Mouse (Mus musculus) CH12.LX (cell line): ENCODE data around the gene Tmem18. TPM values are rescaled to one million over a fixed set of nuclear protein-coding genes. Genes with fewer than 3 reads are reported as not detected.

Source experiments
- DNase-seq: peaks from one replicate; pipeline ENCODE4 v3.0.0-alpha.2; 2013; ENCODE audit errors: extremely low read depth
- H3K27ac ChIP-seq: 2 replicates; pipeline ENCODE4 v1.5.1; 2012; ENCODE audit warnings: low read depth, mild to moderate bottlenecking, control low read depth, moderate library complexity; ENCODE audit not compliant: insufficient read depth
- H3K27me3 ChIP-seq: replicated peaks from 2 replicates; pipeline ENCODE3; 2012; ENCODE audit warnings: inconsistent platforms
- H3K36me3 ChIP-seq, 2 experiments: replicated peaks in 1 of 2; 2 replicates each; pipeline versions ENCODE3 to v1.6.1; 2012; ENCODE audit warnings: inconsistent platforms in 1 of 2, low read length in 1 of 2, mild to moderate bottlenecking in 1 of 2, mixed read lengths in 1 of 2, moderate library complexity in 1 of 2; ENCODE audit not compliant: control insufficient read depth in 1 of 2, insufficient read depth in 1 of 2
- H3K4me1 ChIP-seq, 2 experiments: 2 replicates each; pipeline ENCODE4 v1.6.1; 2012; ENCODE audit warnings: inconsistent platforms in 1 of 2, moderate library complexity in 1 of 2; ENCODE audit not compliant: insufficient read depth in 2 of 2, control insufficient read depth in 1 of 2
- H3K4me2 ChIP-seq: 2 replicates; pipeline ENCODE4 v1.6.1; 2012; ENCODE audit warnings: low read depth, mild to moderate bottlenecking, control low read depth; ENCODE audit not compliant: poor library complexity, insufficient read depth, severe bottlenecking
- H3K4me3 ChIP-seq, 3 experiments: fragments of 150-350 bp in 1 of 3; sonication (generic) in 1 of 3; replicated peaks in 1 of 3; 2 replicates each; pipeline versions ENCODE3 to v1.5.1; 2011 to 2012; ENCODE audit warnings: low read depth in 2 of 3, low read length in 2 of 3, mild to moderate bottlenecking in 2 of 3, moderate library complexity in 2 of 3, control low read depth in 1 of 3, improper control_type of control experiment in 1 of 3, inconsistent platforms in 1 of 3, mixed read lengths in 1 of 3; ENCODE audit not compliant: poor library complexity in 1 of 3
- H3K79me2 ChIP-seq: replicated peaks from 2 replicates; pipeline ENCODE4 v1.6.1; 2012; ENCODE audit warnings: mild to moderate bottlenecking, moderate library complexity; ENCODE audit not compliant: control insufficient read depth, poor library complexity, insufficient read depth, severe bottlenecking; ENCODE audit errors: extremely low read depth
- H3K9ac ChIP-seq: 2 replicates; pipeline ENCODE4 v1.6.1; 2012; ENCODE audit warnings: low read depth, mild to moderate bottlenecking, control low read depth, moderate library complexity; ENCODE audit not compliant: insufficient read depth
- H3K9me3 ChIP-seq: replicated peaks from 2 replicates; pipeline ENCODE3; 2012; ENCODE audit warnings: low read length, inconsistent platforms, mixed read lengths
- BHLHE40 ChIP-seq: IDR thresholded peaks from 2 replicates; pipeline ENCODE4 v1.6.1; 2011; ENCODE audit warnings: mild to moderate bottlenecking, low read depth, low read length, improper control_type of control experiment
- CHD1 ChIP-seq: IDR thresholded peaks from 2 replicates; pipeline ENCODE4 v1.6.1; 2012; ENCODE audit warnings: low read depth, low read length, improper control_type of control experiment, inconsistent platforms
- CHD2 ChIP-seq: IDR thresholded peaks from 2 replicates; pipeline ENCODE4 v1.6.1; 2011; ENCODE audit warnings: low read length, improper control_type of control experiment
- CTCF ChIP-seq, 2 experiments: IDR thresholded peaks in 1 of 2; conservative IDR thresholded peaks in 1 of 2; 2 replicates each; pipeline ENCODE4 v1.5.1; 2011 to 2012; ENCODE audit warnings: low read depth in 2 of 2, low read length in 2 of 2, improper control_type of control experiment in 1 of 2, inconsistent platforms in 1 of 2, mild to moderate bottlenecking in 1 of 2, moderate library complexity in 1 of 2
- E2F4 ChIP-seq: IDR thresholded peaks from 2 replicates; pipeline ENCODE4 v1.6.1; 2011; ENCODE audit warnings: low read depth, low read length, improper control_type of control experiment; ENCODE audit not compliant: insufficient replicate concordance
- ELF1 ChIP-seq: IDR thresholded peaks from 2 replicates; pipeline ENCODE4 v1.6.1; 2014; ENCODE audit warnings: low read depth, mild to moderate bottlenecking, inconsistent platforms, low read length, improper control_type of control experiment
- EP300 ChIP-seq: IDR thresholded peaks from 2 replicates; pipeline ENCODE4 v1.6.1; 2011; ENCODE audit warnings: low read length, improper control_type of control experiment
- IRF4 ChIP-seq: IDR thresholded peaks from 2 replicates; pipeline ENCODE4 v1.6.1; 2014; ENCODE audit warnings: low read depth, mild to moderate bottlenecking, inconsistent platforms, low read length, improper control_type of control experiment
- JUND ChIP-seq: conservative IDR thresholded peaks from 2 replicates; pipeline ENCODE4 v1.6.1; 2011; ENCODE audit warnings: low read depth, low read length, improper control_type of control experiment
- KAT2A ChIP-seq: IDR thresholded peaks from 2 replicates; pipeline ENCODE4 v1.6.1; 2012; ENCODE audit warnings: low read length, improper control_type of control experiment, inconsistent platforms; ENCODE audit not compliant: insufficient replicate concordance
- MAFK ChIP-seq: IDR thresholded peaks from 2 replicates; pipeline ENCODE4 v1.6.1; 2011; ENCODE audit warnings: low read length, improper control_type of control experiment; ENCODE audit not compliant: insufficient replicate concordance
- POLR2AphosphoS2 ChIP-seq: IDR thresholded peaks from 2 replicates; pipeline ENCODE4 v1.6.1; 2011; ENCODE audit warnings: low read depth, low read length, improper control_type of control experiment
- RAD21 ChIP-seq: IDR thresholded peaks from 2 replicates; pipeline ENCODE4 v1.6.1; 2011; ENCODE audit warnings: low read depth, mild to moderate bottlenecking, low read length, improper control_type of control experiment, moderate library complexity
- RCOR1 ChIP-seq: conservative IDR thresholded peaks from 2 replicates; pipeline ENCODE4 v1.6.1; 2012; ENCODE audit warnings: low read depth, mild to moderate bottlenecking, inconsistent platforms, low read length, improper control_type of control experiment
- TBP ChIP-seq: conservative IDR thresholded peaks from 2 replicates; pipeline ENCODE4 v1.6.1; 2011; ENCODE audit warnings: low read depth, low read length, improper control_type of control experiment
- UBTF ChIP-seq: IDR thresholded peaks from 2 replicates; pipeline ENCODE4 v1.6.1; 2012; ENCODE audit warnings: low read depth, mild to moderate bottlenecking, inconsistent platforms, low read length, improper control_type of control experiment, moderate library complexity
- USF1 ChIP-seq: IDR thresholded peaks from 2 replicates; pipeline ENCODE4 v1.6.1; 2014; ENCODE audit warnings: low read depth, mild to moderate bottlenecking, inconsistent platforms, low read length, improper control_type of control experiment
- USF2 ChIP-seq: conservative IDR thresholded peaks from 2 replicates; pipeline ENCODE4 v1.6.1; 2011; ENCODE audit warnings: low read depth, low read length, improper control_type of control experiment
- ZMIZ1 ChIP-seq: IDR thresholded peaks from 2 replicates; pipeline ENCODE4 v1.6.1; 2012; ENCODE audit warnings: low read depth, mild to moderate bottlenecking, inconsistent platforms, low read length, improper control_type of control experiment
- dilution Hi-C: fragments of 300-500 bp; cut with MboI; formaldehyde crosslinking; loops from 2 replicates; pipeline ENCODE4 v1.14.3; 2020; ENCODE audit warnings: low sequenced_read_pairs; ENCODE audit not compliant: extremely low pct_unique_long_range_greater_than_20kb, extremely low pct_ligation_motif_present
- in situ Hi-C: fragments of 300-500 bp; cut with MboI; formaldehyde crosslinking; loops from 3 replicates; pipeline ENCODE4 v1.14.3; 2019; ENCODE audit warnings: low sequenced_read_pairs, low pct_ligation_motif_present, low pct_unique_long_range_greater_than_20kb, mixed read lengths
- polyA plus RNA-seq: library from polyadenylated mRNA; unstranded; fragments of >175 nt; gene quantifications from 2 replicates; pipeline ENCODE4 v1.2.1, GENCODE M21; 2012; ENCODE audit warnings: low read depth; ENCODE audit not compliant: insufficient read length
- total RNA-seq, 2 experiments: library from RNA; depleted of rRNA; stranded (reverse); fragments of 300-350 nt in 1 of 2; fragments of >200 nt in 1 of 2; gene quantifications; 2 replicates each; pipeline ENCODE4 v1.2.3; 2012 to 2014

The Tmem18 gene
- total and polyA plus RNA-seq, 3 experiments, result 14.8 to 24.8 (median 21.2) TPM

GRCm38 (mm10) chr12:30598955-30599354, 14.7 kb downstream of the Tmem18 start:
- Histone ChIP-seq H3K9ac (no peak overlapping the region), H3K4me2 (peak overlapping the region; percentile 5; the same call in 1 of the 2 replicates), H3K9me3 (no peaks in the 10 kb centered on the region), H3K79me2 (no peaks in the 10 kb centered on the region), H3K36me3 (no peaks in the 10 kb centered on the region), H3K4me3 (no peak overlapping the region), H3K27ac (no peak overlapping the region), H3K4me1 (peaks cover 5 to 16% of the 10 kb centered on the region in 2 experiments; a peak in 2 of 4 replicates), H3K27me3 (no peaks in the 10 kb centered on the region)
- no peak for TF ChIP-seq CHD1
- TF ChIP-seq IRF4, result no peak
- TF ChIP-seq KAT2A, result no peak
- no peak for TF ChIP-seq BHLHE40
- TF ChIP-seq EP300, result no peak
- no peak for TF ChIP-seq RCOR1
- no peak for TF ChIP-seq ZMIZ1
- TF ChIP-seq RAD21, result no peak
- no peak for TF ChIP-seq CHD2
- TF ChIP-seq USF1, result no peak
- no peak for TF ChIP-seq ELF1
- TF ChIP-seq USF2, result no peak
- no peak for TF ChIP-seq UBTF
- TF ChIP-seq TBP, result no peak
- no peak for TF ChIP-seq POLR2AphosphoS2
- no peak for TF ChIP-seq CTCF (conservative IDR thresholded peaks at IDR 0.05 in 1 of 2, IDR thresholded peaks at IDR 0.05 in 1 of 2; ENCODE audit: low read depth in 2 of 2, low read length in 2 of 2)
- TF ChIP-seq E2F4, result no peak
- no peak for TF ChIP-seq JUND
- no peak for DNase-seq
- in situ Hi-C loops, result loop anchor here (5.0 to 25.0 kb wide), 3 partner anchors 283 to 462 kb away; partner anchors contain the start of genes Alkal2 and Tpo
- dilution Hi-C loops, result no loop called here

GRCm38 (mm10) chr12:30599474-30599873, 15.2 kb downstream of the Tmem18 start:
- Histone ChIP-seq H3K4me1 (peaks cover 5 to 16% of the 10 kb centered on the region in 2 experiments; a peak in 2 of 4 replicates), H3K27me3 (no peaks in the 10 kb centered on the region), H3K27ac (no peak overlapping the region), H3K4me2 (peak overlapping the region; percentile 65; the same call in 1 of the 2 replicates), H3K36me3 (no peaks in the 10 kb centered on the region), H3K9me3 (no peaks in the 10 kb centered on the region), H3K9ac (no peak overlapping the region), H3K79me2 (no peaks in the 10 kb centered on the region), H3K4me3 (no peak overlapping the region)
- TF ChIP-seq TBP (no peak), JUND (no peak), MAFK (no peak)
- dilution Hi-C loops, result no loop called here
- no peak for DNase-seq
- in situ Hi-C loops, result loop anchor here (5.0 to 25.0 kb wide), 3 partner anchors 283 to 462 kb away; partner anchors contain the start of genes Alkal2 and Tpo
